Mouse (Mus musculus) ES-Bruce4 (cell line): Measurements from ENCODE around the gene Fbxl3. TPM values are rescaled to one million over a fixed set of nuclear protein-coding genes. Genes with fewer than 3 reads are reported as not detected.

Experiments
- H3K27ac ChIP-seq: 2 replicates; pipeline ENCODE4 v1.5.1; 2012; ENCODE audit warnings: low read length, inconsistent platforms; ENCODE audit not compliant: insufficient read depth
- H3K27me3 ChIP-seq: 2 replicates; pipeline ENCODE4 v1.6.1; 2012; ENCODE audit warnings: mild to moderate bottlenecking, low read length, inconsistent platforms; ENCODE audit not compliant: control insufficient read depth, poor library complexity, insufficient read depth, severe bottlenecking
- H3K36me3 ChIP-seq: 2 replicates; pipeline ENCODE4 v1.6.1; 2012; ENCODE audit warnings: inconsistent platforms, mild to moderate bottlenecking, low read length, moderate library complexity; ENCODE audit not compliant: control insufficient read depth, poor library complexity, insufficient read depth, severe bottlenecking
- H3K4me1 ChIP-seq: one replicate; pipeline ENCODE4 v1.8.1; 2011; ENCODE audit warnings: low read length; ENCODE audit not compliant: control insufficient read depth, insufficient read depth
- H3K4me3 ChIP-seq: 2 replicates; pipeline ENCODE4 v1.5.1; 2011; ENCODE audit warnings: low read depth, mild to moderate bottlenecking, low read length
- H3K9ac ChIP-seq: 2 replicates; pipeline ENCODE4 v1.6.1; 2012; ENCODE audit warnings: low read depth, mild to moderate bottlenecking, inconsistent platforms; ENCODE audit not compliant: poor library complexity, severe bottlenecking
- H3K9me3 ChIP-seq: replicated peaks from 2 replicates; pipeline ENCODE4 v1.6.1; 2012; ENCODE audit warnings: mild to moderate bottlenecking, low read length, inconsistent platforms; ENCODE audit not compliant: control insufficient read depth, poor library complexity, insufficient read depth, severe bottlenecking
- CTCF ChIP-seq: IDR thresholded peaks from one replicate; pipeline ENCODE4 v1.8.1; 2011; ENCODE audit warnings: low read depth, low read length
- EP300 ChIP-seq: IDR thresholded peaks from 2 replicates; pipeline ENCODE4 v1.6.1; 2011; ENCODE audit warnings: low read depth, low read length; ENCODE audit not compliant: insufficient read depth
- POLR2A ChIP-seq: IDR thresholded peaks from one replicate; pipeline ENCODE4 v1.8.1; 2011; ENCODE audit warnings: low read length; ENCODE audit not compliant: insufficient read depth
- polyA plus RNA-seq: library from polyadenylated mRNA; stranded (reverse); fragments of >200 nt; gene quantifications from 2 replicates; pipeline ENCODE4 v1.2.4, GENCODE M21; 2011; ENCODE audit warnings: low read depth; ENCODE audit not compliant: missing spikeins, insufficient read depth, insufficient read length

Gene Fbxl3
- polyA plus RNA-seq, 1 experiment: 89.9 TPM

- TF ChIP-seq POLR2A (no peak), EP300 (no peak), CTCF (no peak)
- Histone ChIP-seq H3K4me3 (no peak overlapping the region), H3K9me3 (no peaks in the 10 kb centered on the region), H3K36me3 (no peaks in the 10 kb centered on the region), H3K27ac (no peak overlapping the region), H3K27me3 (no peaks in the 10 kb centered on the region), H3K9ac (no peak overlapping the region), H3K4me1 (peaks cover under 1% of the 10 kb centered on the region)
Observed at GRCm38 (mm10) chr14:103106301-103106700, 6.9 kb upstream of the Fbxl3 start.

- no peaks in the 10 kb centered on the region for H3K36me3 ChIP-seq
- TF ChIP-seq POLR2A (no peak), CTCF (no peak), EP300 (no peak)
- H3K4me3 ChIP-seq: no peak overlapping the region
- H3K27me3 ChIP-seq: no peaks in the 10 kb centered on the region
- no peaks in the 10 kb centered on the region for H3K9me3 ChIP-seq
- no peak overlapping the region for H3K27ac ChIP-seq
- H3K4me1 ChIP-seq: peaks cover 4% of the 10 kb centered on the region
- no peak overlapping the region for H3K9ac ChIP-seq
Observed at GRCm38 (mm10) chr14:103102731-103103335, 3.5 kb upstream of the Fbxl3 start.

- H3K4me1 ChIP-seq: peaks cover 4% of the 10 kb centered on the region
- H3K36me3 ChIP-seq: no peaks in the 10 kb centered on the region
- H3K27ac ChIP-seq: peak overlapping the region; percentile 59
- TF ChIP-seq EP300: no peak
- TF ChIP-seq POLR2A: no peak
- no peak for TF ChIP-seq CTCF
- H3K27me3 ChIP-seq: no peaks in the 10 kb centered on the region
- peak overlapping the region; percentile 53 for H3K9ac ChIP-seq
- H3K9me3 ChIP-seq: no peaks in the 10 kb centered on the region
- H3K4me3 ChIP-seq: no peak overlapping the region
Observed at GRCm38 (mm10) chr14:103102246-103102645, 2.9 kb upstream of the Fbxl3 start.

- no peak overlapping the region; the same call in 1 of the 2 replicates for H3K9ac ChIP-seq
- H3K4me1 ChIP-seq: peaks cover 4% of the 10 kb centered on the region
- no peaks in the 10 kb centered on the region for H3K27me3 ChIP-seq
- no peak for TF ChIP-seq CTCF
- TF ChIP-seq POLR2A: no peak
- TF ChIP-seq EP300: no peak
- H3K27ac ChIP-seq: no peak overlapping the region; the same call in 1 of the 2 replicates
- H3K9me3 ChIP-seq: no peaks in the 10 kb centered on the region
- peaks cover 7% of the 10 kb centered on the region for H3K36me3 ChIP-seq
- H3K4me3 ChIP-seq: no peak overlapping the region
Observed at GRCm38 (mm10) chr14:103101171-103101570, 1.8 kb upstream of the Fbxl3 start.

- Histone ChIP-seq H3K9me3 (no peaks in the 10 kb centered on the region), H3K27ac (0 out of 2 replicates have a peak overlapping the region, but pooled peaks have one; percentile 39), H3K4me1 (peaks cover 5% of the 10 kb centered on the region), H3K36me3 (peaks cover 13% of the 10 kb centered on the region), H3K9ac (peak overlapping the region; percentile 71), H3K4me3 (no peak overlapping the region; the same call in 1 of the 2 replicates), H3K27me3 (no peaks in the 10 kb centered on the region)
- no peak for TF ChIP-seq CTCF
- TF ChIP-seq POLR2A: no peak
- TF ChIP-seq EP300: no peak
Observed at GRCm38 (mm10) chr14:103100296-103100695, 930 bp upstream of the Fbxl3 start.

GRCm38 (mm10) chr14:103098587-103099235 is 655 bp downstream of the Fbxl3 start:
- peak overlapping the region; percentile 100 for H3K9ac ChIP-seq
- no peak for TF ChIP-seq POLR2A
- TF ChIP-seq EP300: no peak
- no peak for TF ChIP-seq CTCF
- no peaks in the 10 kb centered on the region for H3K27me3 ChIP-seq
- no peaks in the 10 kb centered on the region for H3K9me3 ChIP-seq
- peaks cover 27% of the 10 kb centered on the region for H3K36me3 ChIP-seq
- H3K27ac ChIP-seq: peak overlapping the region; percentile 98
- H3K4me3 ChIP-seq: peak overlapping the region; percentile 94
- peaks cover 6% of the 10 kb centered on the region for H3K4me1 ChIP-seq
